Mouse (Mus musculus) MEL (cell line): ENCODE results near the gene Cyp3a57. TPM values are rescaled to one million over a fixed set of nuclear protein-coding genes. Genes with fewer than 3 reads are reported as not detected.

Source experiments
- DNase-seq: peaks from one replicate; pipeline ENCODE4 v3.0.0; 2011; ENCODE audit warnings: low read depth, low spot score
- H3K27ac ChIP-seq: 2 replicates; pipeline ENCODE4 v1.5.1; 2012; ENCODE audit warnings: low read depth, mild to moderate bottlenecking, control low read depth, low read length, moderate library complexity; ENCODE audit not compliant: control insufficient read depth
- H3K27me3 ChIP-seq, 2 experiments: fragments of 150-350 bp in 1 of 2; sonication (generic) in 1 of 2; 2 replicates each; pipeline ENCODE4 v1.6.1; 2012; ENCODE audit warnings: low read length in 2 of 2, mild to moderate bottlenecking in 2 of 2, improper control_type of control experiment in 1 of 2, moderate library complexity in 1 of 2; ENCODE audit not compliant: insufficient read depth in 2 of 2, control insufficient read depth in 1 of 2
- H3K36me3 ChIP-seq, 2 experiments: 2 replicates each; pipeline ENCODE4 v1.6.1; 2012 to 2014; ENCODE audit warnings: low read length in 2 of 2, improper control_type of control experiment in 1 of 2, inconsistent platforms in 1 of 2, mild to moderate bottlenecking in 1 of 2; ENCODE audit not compliant: insufficient read depth in 2 of 2, control insufficient read depth in 1 of 2
- H3K4me1 ChIP-seq, 2 experiments: fragments of 150-350 bp in 1 of 2; sonication (generic) in 1 of 2; 2 replicates each; pipeline ENCODE4 v1.6.1; 2012; ENCODE audit warnings: low read length in 2 of 2, improper control_type of control experiment in 1 of 2, mild to moderate bottlenecking in 1 of 2; ENCODE audit not compliant: insufficient read depth in 2 of 2, control insufficient read depth in 1 of 2
- H3K4me3 ChIP-seq, 2 experiments: fragments of 150-350 bp in 1 of 2; sonication (generic) in 1 of 2; 2 replicates each; pipeline ENCODE4 v1.5.1; 2012; ENCODE audit warnings: low read depth in 2 of 2, low read length in 2 of 2, mild to moderate bottlenecking in 2 of 2, moderate library complexity in 2 of 2, control low read depth in 1 of 2, improper control_type of control experiment in 1 of 2; ENCODE audit not compliant: control insufficient read depth in 1 of 2, insufficient read depth in 1 of 2
- H3K79me2 ChIP-seq: 2 replicates; pipeline ENCODE4 v1.6.1; 2012; ENCODE audit warnings: mild to moderate bottlenecking, low read length, moderate library complexity; ENCODE audit not compliant: control insufficient read depth, poor library complexity, insufficient read depth
- H3K9ac ChIP-seq: 2 replicates; pipeline ENCODE4 v1.6.1; 2012; ENCODE audit warnings: low read depth, mild to moderate bottlenecking, control low read depth, low read length, moderate library complexity; ENCODE audit not compliant: control insufficient read depth, poor library complexity, severe bottlenecking
- H3K9me3 ChIP-seq: fragments of 150-350 bp; sonication (generic); replicated peaks from 2 replicates; pipeline ENCODE4 v1.6.1; 2012; ENCODE audit warnings: mild to moderate bottlenecking, low read length, improper control_type of control experiment, moderate library complexity; ENCODE audit not compliant: insufficient read depth
- CHD1 ChIP-seq: IDR thresholded peaks from 2 replicates; pipeline ENCODE4 v1.6.1; 2012; ENCODE audit warnings: low read depth, mild to moderate bottlenecking, inconsistent platforms, low read length, improper control_type of control experiment
- CTCF ChIP-seq, 3 experiments: IDR thresholded peaks in 2 of 3; conservative IDR thresholded peaks in 1 of 3; 2 replicates each; pipeline ENCODE4 v1.5.1; 2011 to 2012; ENCODE audit warnings: low read length in 3 of 3, low read depth in 2 of 3, mild to moderate bottlenecking in 2 of 3, improper control_type of control experiment in 1 of 3, inconsistent platforms in 1 of 3, mixed read lengths in 1 of 3, moderate library complexity in 1 of 3; ENCODE audit not compliant: control insufficient read depth in 1 of 3, insufficient read depth in 1 of 3, poor library complexity in 1 of 3, severe bottlenecking in 1 of 3
- E2F4 ChIP-seq: IDR thresholded peaks from 2 replicates; pipeline ENCODE4 v1.6.1; 2011; ENCODE audit warnings: low read depth, low read length, improper control_type of control experiment, borderline replicate concordance
- EP300 ChIP-seq, 2 experiments: IDR thresholded peaks; 2 replicates each; pipeline ENCODE4 v1.6.1; 2011; ENCODE audit warnings: improper control_type of control experiment in 2 of 2, low read length in 2 of 2, low read depth in 1 of 2, mild to moderate bottlenecking in 1 of 2
- HCFC1 ChIP-seq: IDR thresholded peaks from 2 replicates; pipeline ENCODE4 v1.6.1; 2012; ENCODE audit warnings: low read depth, mild to moderate bottlenecking, inconsistent platforms, low read length, improper control_type of control experiment, moderate library complexity
- MAFK ChIP-seq: IDR thresholded peaks from 2 replicates; pipeline ENCODE4 v1.6.1; 2011; ENCODE audit warnings: low read depth, mild to moderate bottlenecking, low read length, improper control_type of control experiment, borderline replicate concordance
- MAX ChIP-seq: IDR thresholded peaks from 2 replicates; pipeline ENCODE4 v1.6.1; 2011; ENCODE audit warnings: low read length, improper control_type of control experiment
- MAZ ChIP-seq: IDR thresholded peaks from 2 replicates; pipeline ENCODE4 v1.6.1; 2012; ENCODE audit warnings: low read depth, mild to moderate bottlenecking, inconsistent platforms, low read length, improper control_type of control experiment
- MEF2A ChIP-seq: IDR thresholded peaks from 2 replicates; pipeline ENCODE4 v1.6.1; 2014; ENCODE audit warnings: low read depth, mild to moderate bottlenecking, inconsistent platforms, low read length, improper control_type of control experiment; ENCODE audit not compliant: poor library complexity, insufficient replicate concordance, severe bottlenecking; ENCODE audit errors: extremely low read depth
- MXI1 ChIP-seq: IDR thresholded peaks from 2 replicates; pipeline ENCODE4 v1.6.1; 2011; ENCODE audit warnings: mild to moderate bottlenecking, low read depth, low read length, improper control_type of control experiment
- MYB ChIP-seq: IDR thresholded peaks from 2 replicates; pipeline ENCODE4 v1.6.1; 2011; ENCODE audit warnings: mild to moderate bottlenecking, low read depth, low read length, improper control_type of control experiment
- MYC ChIP-seq: IDR thresholded peaks from 2 replicates; pipeline ENCODE4 v1.6.1; 2011; ENCODE audit warnings: low read depth, mild to moderate bottlenecking, low read length, improper control_type of control experiment, moderate library complexity
- POLR2AphosphoS5 ChIP-seq: IDR thresholded peaks from 2 replicates; pipeline ENCODE4 v1.6.1; 2012; ENCODE audit warnings: low read depth, borderline replicate concordance, mild to moderate bottlenecking, inconsistent platforms, low read length, moderate library complexity, mixed read lengths
- RCOR1 ChIP-seq: IDR thresholded peaks from 2 replicates; pipeline ENCODE4 v1.6.1; 2012; ENCODE audit warnings: low read depth, mild to moderate bottlenecking, inconsistent platforms, low read length, improper control_type of control experiment
- SIN3A ChIP-seq: IDR thresholded peaks from 2 replicates; pipeline ENCODE4 v1.6.1; 2012; ENCODE audit warnings: low read length, improper control_type of control experiment, inconsistent platforms
- SMC3 ChIP-seq: IDR thresholded peaks from 2 replicates; pipeline ENCODE4 v1.6.1; 2011; ENCODE audit warnings: low read depth, low read length, improper control_type of control experiment
- TBP ChIP-seq: IDR thresholded peaks from 2 replicates; pipeline ENCODE4 v1.8.0; 2011; ENCODE audit warnings: low read depth, low read length, improper control_type of control experiment
- TCF12 ChIP-seq: IDR thresholded peaks from 2 replicates; pipeline ENCODE4 v1.6.1; 2014; ENCODE audit warnings: low read depth, mild to moderate bottlenecking, inconsistent platforms, low read length, improper control_type of control experiment, moderate library complexity
- USF1 ChIP-seq: IDR thresholded peaks from 2 replicates; pipeline ENCODE4 v1.6.1; 2014; ENCODE audit warnings: low read depth, mild to moderate bottlenecking, inconsistent platforms, low read length, improper control_type of control experiment, moderate library complexity
- ZKSCAN1 ChIP-seq: IDR thresholded peaks from 2 replicates; pipeline ENCODE4 v1.6.1; 2012; ENCODE audit warnings: low read depth, mild to moderate bottlenecking, inconsistent platforms, low read length, improper control_type of control experiment, moderate library complexity
- polyA plus RNA-seq, 2 experiments: library from polyadenylated mRNA; stranded (reverse) in 1 of 2; unstranded in 1 of 2; fragments of >175 nt in 1 of 2; fragments of >200 nt in 1 of 2; gene quantifications; 2 replicates each; pipeline versions ENCODE4 v1.2.1 to v1.2.4; 2012; ENCODE audit warnings: low replicate concordance in 2 of 2, low read depth in 1 of 2; ENCODE audit not compliant: insufficient read length in 2 of 2, insufficient read depth in 1 of 2, missing spikeins in 1 of 2
- total RNA-seq: library from RNA; depleted of rRNA; stranded (reverse); fragments of 300-350 nt; gene quantifications from 2 replicates; pipeline ENCODE4 v1.2.3, GENCODE M21; 2012

Gene Cyp3a57
- total and polyA plus RNA-seq, 3 experiments = not detected

DNA sequence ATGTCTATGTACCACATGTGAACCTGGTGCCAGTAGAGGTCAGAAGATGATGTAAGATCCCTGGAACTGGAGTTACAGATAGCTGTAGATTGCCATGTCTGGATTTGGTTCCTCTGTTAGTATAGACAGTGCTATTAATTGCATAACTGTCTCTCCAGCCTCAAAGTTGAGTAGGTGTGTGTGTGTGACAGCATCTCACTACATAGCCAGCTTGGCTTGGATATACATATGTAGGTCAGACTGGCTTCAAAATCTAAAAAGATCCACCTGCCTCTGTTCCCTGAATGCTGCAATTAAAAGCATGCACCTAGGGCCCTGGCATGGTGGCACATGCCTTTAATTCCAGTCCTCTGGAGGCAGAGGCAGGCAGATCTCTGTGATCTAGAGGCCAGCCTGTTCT, 4.6 kb downstream of the Cyp3a57 start:
- Histone ChIP-seq H3K79me2 (no peaks in the 10 kb centered on the region), H3K27ac (no peak overlapping the region), H3K4me1 (no peaks in the 10 kb centered on the region), H3K27me3 (no peaks in the 10 kb centered on the region), H3K9ac (no peak overlapping the region), H3K9me3 (no peaks in the 10 kb centered on the region), H3K4me3 (no peak overlapping the region), H3K36me3 (no peaks in the 10 kb centered on the region)
- no peak for TF ChIP-seq SIN3A
- TF ChIP-seq MAZ = no peak
- TF ChIP-seq MEF2A = no peak
- TF ChIP-seq ZKSCAN1 = no peak
- no peak for TF ChIP-seq EP300 (IDR thresholded peaks at IDR 0.05; ENCODE audit: low read depth in 1 of 2, low read length in 2 of 2)
- no peak for TF ChIP-seq E2F4
- no peak for TF ChIP-seq TBP
- TF ChIP-seq MAFK = no peak
- TF ChIP-seq RCOR1 = no peak
- TF ChIP-seq USF1 = no peak
- no peak for TF ChIP-seq MXI1
- TF ChIP-seq POLR2AphosphoS5 = no peak
- no peak for DNase-seq

DNA sequence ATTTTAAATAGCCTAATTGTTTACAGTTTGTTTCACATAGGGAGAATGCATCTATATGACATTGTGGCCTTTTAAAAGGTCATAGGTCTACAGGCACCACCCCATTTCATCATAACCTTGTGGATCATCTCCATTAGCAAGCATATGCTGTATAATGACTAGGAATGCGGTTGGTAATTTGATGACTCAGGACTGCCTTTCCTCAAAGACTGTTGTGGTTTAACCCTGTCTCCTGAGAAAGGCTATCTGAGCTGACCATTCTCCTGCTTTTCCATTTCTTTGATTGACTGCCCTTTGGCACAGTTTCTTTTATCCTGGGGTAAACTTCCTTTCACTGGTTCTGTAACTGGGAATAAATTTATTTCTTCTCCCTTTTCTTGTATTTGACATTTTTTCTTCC, 8.0 kb downstream of the Cyp3a57 start:
- Histone ChIP-seq H3K79me2 (no peaks in the 10 kb centered on the region), H3K4me3 (no peak overlapping the region), H3K9me3 (no peaks in the 10 kb centered on the region), H3K9ac (no peak overlapping the region), H3K36me3 (no peaks in the 10 kb centered on the region), H3K4me1 (no peaks in the 10 kb centered on the region), H3K27me3 (no peaks in the 10 kb centered on the region), H3K27ac (no peak overlapping the region)
- no peak for DNase-seq
- TF ChIP-seq USF1 (no peak), MXI1 (no peak), POLR2AphosphoS5 (no peak), CHD1 (no peak), CTCF (IDR thresholded peaks at IDR 0.05 in 2 of 3, conservative IDR thresholded peaks at IDR 0.05 in 1 of 3; ENCODE audit: control insufficient read depth in 1 of 3, insufficient read depth in 1 of 3, low read depth in 2 of 3, low read length in 3 of 3, poor library complexity in 1 of 3, severe bottlenecking in 1 of 3) (no peak), SMC3 (no peak), HCFC1 (no peak), MYC (no peak), TBP (no peak), MYB (no peak), TCF12 (no peak), EP300 (IDR thresholded peaks at IDR 0.05; ENCODE audit: low read depth in 1 of 2, low read length in 2 of 2) (no peak), MAX (no peak)
